Mouse (Mus musculus): ENCODE measurements around the gene Pecam1. TPM values are rescaled to one million over a fixed set of nuclear protein-coding genes. Genes with fewer than 3 reads are reported as not detected.

Pecam1 gene
- polyA plus RNA-seq, 1 experiment, result 57.9 TPM

DNA sequence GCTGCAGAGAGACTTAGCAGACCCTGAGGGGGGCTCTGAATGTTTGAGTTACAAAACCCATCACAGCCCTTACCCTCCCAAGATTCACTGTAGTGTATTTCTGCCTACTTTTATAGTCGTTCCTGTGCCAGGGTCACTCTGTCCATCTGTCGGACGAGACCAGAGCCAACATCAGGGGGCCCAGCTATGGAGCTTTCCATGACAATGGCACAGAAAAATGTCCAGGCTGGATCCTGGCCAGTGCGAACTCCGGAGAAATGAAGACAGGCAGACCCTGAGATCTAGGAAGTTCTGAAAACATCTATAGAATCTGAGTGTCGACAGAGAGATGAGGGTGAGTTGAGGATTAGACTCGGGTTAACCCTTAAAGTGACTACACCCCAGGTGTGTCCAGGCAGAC is 82.1 kb downstream of the Pecam1 start:
- DNase-seq, result no peak
- TF ChIP-seq CTCF (IDR thresholded peaks at IDR 0.05; ENCODE audit: borderline replicate concordance, control insufficient read depth, extremely low read depth, insufficient read depth, low read length, poor library complexity) (no peak), POLR2A (IDR thresholded peaks at IDR 0.05; ENCODE audit: control insufficient read depth, extremely low read depth, insufficient read depth, low read length, poor library complexity) (no peak)
- 94% methylated on average over 7 of the region's 7 CpGs for WGBS
- Histone ChIP-seq H3K4me3 (ENCODE audit: control insufficient read depth, insufficient read depth, low read length) (no peak overlapping the region), H3K4me1 (replicated peaks; ENCODE audit: control insufficient read depth, insufficient read depth, low read length) (peaks cover 83% of the 10 kb centered on the region), H3K27ac (ENCODE audit: control insufficient read depth, insufficient read depth, low read length) (no peak overlapping the region), H3K27me3 (ENCODE audit: control insufficient read depth, insufficient read depth, low read length) (no peaks in the 10 kb centered on the region), H3K36me3 (ENCODE audit: control insufficient read depth, insufficient read depth, low read length) (no peaks in the 10 kb centered on the region)

DNA sequence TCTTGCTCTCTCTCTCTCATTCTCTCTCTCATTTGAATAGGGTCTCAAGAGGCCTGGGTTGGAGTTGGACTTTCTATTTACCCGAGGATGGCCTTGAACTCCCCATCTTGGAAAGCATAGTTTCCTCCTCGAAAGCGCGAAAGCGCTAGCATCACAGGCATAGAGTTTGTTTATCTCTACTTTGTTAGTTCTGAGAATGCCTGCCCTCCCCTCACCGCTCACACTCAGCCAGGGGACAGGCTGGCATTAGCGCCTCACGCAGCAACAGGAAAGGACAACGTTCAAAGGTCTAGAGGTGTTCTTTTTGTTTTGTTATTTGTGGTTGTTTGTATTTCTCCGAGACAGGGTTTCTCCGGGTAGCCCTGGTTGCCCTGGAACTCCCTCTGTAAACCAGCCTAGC is 82.6 kb downstream of the Pecam1 start:
- 94% methylated on average over 11 of the region's 11 CpGs for WGBS
- no peak overlapping the region for H3K4me3 ChIP-seq (ENCODE audit: control insufficient read depth, insufficient read depth, low read length)
- no peaks in the 10 kb centered on the region for H3K36me3 ChIP-seq (ENCODE audit: control insufficient read depth, insufficient read depth, low read length)
- H3K27ac ChIP-seq (ENCODE audit: control insufficient read depth, insufficient read depth, low read length), result no peak overlapping the region
- TF ChIP-seq POLR2A (IDR thresholded peaks at IDR 0.05; ENCODE audit: control insufficient read depth, extremely low read depth, insufficient read depth, low read length, poor library complexity) (no peak), CTCF (IDR thresholded peaks at IDR 0.05; ENCODE audit: borderline replicate concordance, control insufficient read depth, extremely low read depth, insufficient read depth, low read length, poor library complexity) (no peak)
- no peaks in the 10 kb centered on the region for H3K27me3 ChIP-seq (ENCODE audit: control insufficient read depth, insufficient read depth, low read length)
- peaks cover 82% of the 10 kb centered on the region for H3K4me1 ChIP-seq (replicated peaks; ENCODE audit: control insufficient read depth, insufficient read depth, low read length)
- DNase-seq, result no peak

DNA sequence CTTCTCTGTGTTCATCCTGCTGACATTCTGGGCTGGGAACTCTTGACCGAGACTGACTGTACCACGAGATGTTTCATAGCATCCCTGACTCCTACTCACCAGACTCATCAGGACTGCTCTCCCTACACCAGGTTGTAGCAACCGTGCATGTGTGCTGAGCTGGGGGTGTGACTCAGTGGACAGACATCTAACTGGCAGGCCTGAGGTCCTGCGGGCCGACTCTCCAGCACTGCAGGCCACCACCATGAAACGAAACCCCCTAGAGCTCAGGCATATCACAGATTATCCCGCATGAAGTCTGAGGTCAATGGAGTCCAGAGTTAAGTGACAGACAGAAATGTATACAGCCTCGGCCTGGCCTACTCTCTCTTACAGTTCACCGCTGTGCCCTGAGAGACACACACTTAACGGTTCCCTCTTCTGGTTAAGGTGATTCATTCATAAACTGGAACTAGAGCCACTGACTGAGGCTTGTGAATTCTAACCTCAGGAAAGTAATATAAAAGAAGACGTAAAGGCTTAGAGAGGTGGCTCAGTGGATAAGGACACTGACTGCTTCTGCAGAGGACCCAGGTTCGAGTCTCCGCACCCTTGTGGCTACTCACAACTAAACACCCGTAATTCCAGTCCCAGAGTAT is 83.8 kb downstream of the Pecam1 start:
- H3K27ac ChIP-seq (ENCODE audit: control insufficient read depth, insufficient read depth, low read length), result peak overlapping the region; percentile 76

DNA sequence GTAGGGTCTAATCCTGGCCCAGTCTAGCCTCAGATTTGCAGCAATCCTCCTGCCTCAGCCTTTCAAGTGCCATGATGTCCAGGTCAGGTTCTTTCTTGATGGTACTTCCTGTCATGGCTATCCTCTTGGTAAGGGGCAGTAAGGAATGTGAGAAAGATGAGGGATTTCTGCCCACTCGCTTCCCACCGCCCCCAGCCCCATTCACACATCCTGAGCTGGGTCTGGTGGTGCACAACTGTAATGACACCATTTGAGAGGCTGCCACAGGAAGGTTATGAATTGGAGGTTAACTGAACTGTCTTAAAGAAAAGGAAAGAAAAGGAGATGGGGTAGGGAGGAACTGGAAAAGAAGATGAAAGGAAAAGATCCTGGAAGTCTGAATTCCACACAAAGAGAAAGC is 84.6 kb downstream of the Pecam1 start:
- 96% methylated on average over 2 of the region's 2 CpGs for WGBS
- DNase-seq, result no peak
- H3K4me1 ChIP-seq (replicated peaks; ENCODE audit: control insufficient read depth, insufficient read depth, low read length), result peaks cover 80% of the 10 kb centered on the region
- no peaks in the 10 kb centered on the region for H3K27me3 ChIP-seq (ENCODE audit: control insufficient read depth, insufficient read depth, low read length)
- H3K36me3 ChIP-seq (ENCODE audit: control insufficient read depth, insufficient read depth, low read length), result peaks cover 3% of the 10 kb centered on the region
- peak overlapping the region; percentile 76 for H3K27ac ChIP-seq (ENCODE audit: control insufficient read depth, insufficient read depth, low read length)
- no peak for TF ChIP-seq POLR2A (IDR thresholded peaks at IDR 0.05; ENCODE audit: control insufficient read depth, extremely low read depth, insufficient read depth, low read length, poor library complexity)
- no peak for TF ChIP-seq CTCF (IDR thresholded peaks at IDR 0.05; ENCODE audit: borderline replicate concordance, control insufficient read depth, extremely low read depth, insufficient read depth, low read length, poor library complexity)
- no peak overlapping the region for H3K4me3 ChIP-seq (ENCODE audit: control insufficient read depth, insufficient read depth, low read length)

More for the DNA sequence above, 83.8 kb downstream of the Pecam1 start:
- Histone ChIP-seq H3K4me3 (ENCODE audit: control insufficient read depth, insufficient read depth, low read length) (no peak overlapping the region), H3K36me3 (ENCODE audit: control insufficient read depth, insufficient read depth, low read length) (peaks cover 3% of the 10 kb centered on the region), H3K4me1 (replicated peaks; ENCODE audit: control insufficient read depth, insufficient read depth, low read length) (peaks cover 80% of the 10 kb centered on the region), H3K27me3 (ENCODE audit: control insufficient read depth, insufficient read depth, low read length) (no peaks in the 10 kb centered on the region)
- 91% methylated on average over 14 of the region's 14 CpGs for WGBS
- TF ChIP-seq POLR2A (IDR thresholded peaks at IDR 0.05; ENCODE audit: control insufficient read depth, extremely low read depth, insufficient read depth, low read length, poor library complexity), result no peak
- TF ChIP-seq CTCF (IDR thresholded peaks at IDR 0.05; ENCODE audit: borderline replicate concordance, control insufficient read depth, extremely low read depth, insufficient read depth, low read length, poor library complexity), result no peak
- DNase-seq, result no peak

DNA sequence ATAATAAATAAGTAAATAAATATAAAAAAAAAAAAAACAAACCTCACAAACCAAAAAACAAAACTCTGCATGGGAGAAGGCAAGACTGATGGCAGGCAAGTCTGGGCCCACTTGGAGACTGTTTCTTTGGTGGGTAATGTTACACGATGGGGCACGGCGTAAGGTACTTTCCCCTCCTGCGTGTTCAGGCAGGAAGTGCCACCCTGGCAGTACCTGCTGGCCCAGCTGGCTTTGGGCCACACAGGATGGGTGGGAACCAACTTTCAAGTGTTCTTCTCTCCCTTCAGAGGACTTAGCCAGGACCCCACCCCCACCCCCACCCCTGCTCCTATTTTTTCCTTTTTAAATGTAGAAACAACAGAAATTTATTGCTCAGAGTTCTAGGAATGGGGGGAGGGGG is 85.1 kb downstream of the Pecam1 start:
- Histone ChIP-seq H3K4me1 (replicated peaks; ENCODE audit: control insufficient read depth, insufficient read depth, low read length) (peaks cover 80% of the 10 kb centered on the region), H3K4me3 (ENCODE audit: control insufficient read depth, insufficient read depth, low read length) (no peak overlapping the region), H3K27me3 (ENCODE audit: control insufficient read depth, insufficient read depth, low read length) (no peaks in the 10 kb centered on the region), H3K36me3 (ENCODE audit: control insufficient read depth, insufficient read depth, low read length) (peaks cover 3% of the 10 kb centered on the region), H3K27ac (ENCODE audit: control insufficient read depth, insufficient read depth, low read length) (peak overlapping the region; percentile 76; the same call in 1 of the 2 replicates)
- TF ChIP-seq POLR2A (IDR thresholded peaks at IDR 0.05; ENCODE audit: control insufficient read depth, extremely low read depth, insufficient read depth, low read length, poor library complexity) (no peak), CTCF (IDR thresholded peaks at IDR 0.05; ENCODE audit: borderline replicate concordance, control insufficient read depth, extremely low read depth, insufficient read depth, low read length, poor library complexity) (no peak)
- DNase-seq, result peak; percentile 62
- WGBS, result 10% methylated on average over 4 of the region's 4 CpGs

DNA sequence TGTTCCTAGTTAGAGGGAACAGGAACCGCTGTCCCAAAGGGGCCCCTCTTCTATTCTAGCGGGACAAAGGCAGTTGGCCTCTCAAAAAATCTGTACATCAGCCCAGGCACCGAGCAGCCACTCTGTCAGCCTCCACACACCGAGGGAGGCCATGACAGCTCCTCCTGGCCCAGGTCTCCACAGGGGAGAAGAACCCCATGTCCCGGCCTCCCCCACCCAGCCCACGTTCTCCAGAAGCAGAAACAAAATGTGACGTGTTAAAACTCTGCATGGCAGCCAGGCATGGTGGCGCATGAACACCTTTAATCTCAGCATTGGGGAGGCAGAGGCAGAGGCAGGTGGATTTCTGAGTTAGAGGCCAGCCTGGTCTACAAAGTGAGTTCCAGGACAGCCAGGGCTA is 85.7 kb downstream of the Pecam1 start:
- TF ChIP-seq CTCF (IDR thresholded peaks at IDR 0.05; ENCODE audit: borderline replicate concordance, control insufficient read depth, extremely low read depth, insufficient read depth, low read length, poor library complexity) (no peak), POLR2A (IDR thresholded peaks at IDR 0.05; ENCODE audit: control insufficient read depth, extremely low read depth, insufficient read depth, low read length, poor library complexity) (no peak)
- Histone ChIP-seq H3K4me1 (replicated peaks; ENCODE audit: control insufficient read depth, insufficient read depth, low read length) (peaks cover 78% of the 10 kb centered on the region), H3K27ac (ENCODE audit: control insufficient read depth, insufficient read depth, low read length) (peak overlapping the region; percentile 34; the same call in 1 of the 2 replicates), H3K27me3 (ENCODE audit: control insufficient read depth, insufficient read depth, low read length) (no peaks in the 10 kb centered on the region), H3K36me3 (ENCODE audit: control insufficient read depth, insufficient read depth, low read length) (peaks cover 3% of the 10 kb centered on the region), H3K4me3 (ENCODE audit: control insufficient read depth, insufficient read depth, low read length) (no peak overlapping the region)
- no peak for DNase-seq
- WGBS, result 87% methylated on average over 8 of the region's 8 CpGs

All from thymus, adult 2 months (tissue).